Mouse (Mus musculus): ENCODE data around the gene Cwc25.

DNA sequence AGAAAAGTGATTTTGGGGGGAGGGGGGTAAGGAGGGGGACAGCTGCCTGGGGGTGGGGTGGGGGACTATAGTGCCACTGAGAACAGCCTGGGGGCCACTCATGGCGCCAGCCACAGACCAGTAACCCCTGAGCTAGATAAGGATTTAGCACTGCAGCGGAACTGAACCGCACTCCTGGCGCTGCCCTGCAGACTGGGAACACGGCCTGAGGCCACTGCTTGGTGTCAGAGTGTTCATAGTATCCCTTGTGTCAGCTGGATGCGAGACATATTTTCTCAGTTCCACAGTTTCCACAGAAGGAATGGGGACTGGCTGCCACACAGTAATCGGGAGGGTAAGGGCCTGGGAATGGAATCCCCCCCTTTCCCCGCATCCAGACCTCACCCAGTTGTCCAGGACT lies 50.3 kb downstream of the Cwc25 start:
- no peak for TF ChIP-seq CTCF (IDR thresholded peaks at IDR 0.05)
- TF ChIP-seq EP300 (IDR thresholded peaks at IDR 0.05) = no peak
